Mouse (Mus musculus): ENCODE measurements around the gene Rab4a.

- TF ChIP-seq CTCF (IDR thresholded peaks at IDR 0.05; ENCODE audit: insufficient read depth, low read length) (no peak), POLR2A (IDR thresholded peaks at IDR 0.05; ENCODE audit: borderline replicate concordance, extremely low read depth, low read depth, low read length) (no peak)
These were observed 7.5 kb downstream of the Rab4a start for GRCm38 (mm10) chr8:123813173-123813891.

Measured in lung, adult 2 months (tissue).